ENCODE assay signal across 7 mouse cellular contexts in genomic region chr7:110727049-110727448, GRCm38 (mm10). TPM values are rescaled to one million over a fixed set of nuclear protein-coding genes. Genes with fewer than 3 reads are reported as not detected.
DNase-seq lines count a peak whose midpoint lies in the region; ATAC-seq and TF ChIP-seq lines count a peak whose summit lies in the region.

No protein-coding gene starts in this region.

- H3K27me3 ChIP-seq in forebrain, embryonic 12.5 days: peaks cover 4% of the 10 kb centered on the region; the same call in 1 of the 2 replicates

- H3K4me1 ChIP-seq in forebrain, embryonic 12.5 days: peaks cover 14% of the 10 kb centered on the region
- H3K4me1 ChIP-seq in lung, adult 2 months (ENCODE audit: control insufficient read depth, insufficient read depth, low read length): peaks cover 9% of the 10 kb centered on the region

- no peak for TF ChIP-seq POLR2A in lung, adult 2 months (IDR thresholded peaks at IDR 0.05; ENCODE audit: borderline replicate concordance, extremely low read depth, low read depth, low read length)

- no peaks in the 10 kb centered on the region for H3K9me3 ChIP-seq in forebrain, embryonic 12.5 days

- no peak overlapping the region for H3K27ac ChIP-seq in forebrain, embryonic 12.5 days

- 35% methylated on average over 2 of the region's 2 CpGs for WGBS in forebrain, embryonic 12.5 days
- WGBS in lung, adult 2 months: 41% methylated on average over 2 of the region's 2 CpGs

- peak; percentile 57 for DNase-seq in urinary bladder, postnatal 14 days (ENCODE audit: low spot score)
- no peak for DNase-seq in urinary bladder, postnatal 36 days (ENCODE audit: low spot score in 2 of 2)
- peak; percentile 47 for DNase-seq in c-Kit-positive CD71-negative TER-119-negative erythroid progenitor cells, embryonic 14.5 days (ENCODE audit: low read depth)
- DNase-seq in kidney, postnatal 10 days: peak; percentile 75
- DNase-seq in lung, adult 2 months: no peak

- H3K4me2 ChIP-seq in forebrain, embryonic 12.5 days: no peak overlapping the region

- H3K4me3 ChIP-seq in forebrain, embryonic 12.5 days (replicated peaks): no peak overlapping the region
- no peak overlapping the region for H3K4me3 ChIP-seq in lung, adult 2 months (replicated peaks; ENCODE audit: extremely low read depth, low read depth, low read length)

- H3K36me3 ChIP-seq in forebrain, embryonic 12.5 days (replicated peaks): no peaks in the 10 kb centered on the region

- ATAC-seq in forebrain, embryonic 12.5 days (ENCODE audit: low FRiP score): 0 out of 2 replicates have a peak, but pooled peaks have one; percentile 51
- ATAC-seq in neutrophil, adult 5-6 weeks (ENCODE audit: extremely low read depth, insufficient number of reproducible peaks, low FRiP score, poor library complexity, severe bottlenecking): peak; percentile 83

- H3K9ac ChIP-seq in forebrain, embryonic 12.5 days: no peak overlapping the region

- peak; percentile 20; the same call in 1 of the 2 replicates for TF ChIP-seq CTCF in lung, adult 2 months (IDR thresholded peaks at IDR 0.05; ENCODE audit: insufficient read depth, low read length)

RNA-seq across cellular contexts. Expression of gene Ampd3, which starts 41.0 kb away (rescaled TPM):
- 0.94 and 1.2 TPM in 2 replicates for polyA plus RNA-seq in forebrain, embryonic 12.5 days (2016; fragmentation: Nextera tagmentation; extraction: Ambion mirVana)
- 21.8 and 23.5 TPM in 2 replicates for polyA plus RNA-seq in lung, adult 2 months (2012; rRNA removed)
- 60.2 and 63.0 TPM in 2 replicates for total RNA-seq in neutrophil, adult 5-6 weeks (2017)

Comparison
In these comparisons a context has a peak if more than half of its experiments do, and no peak if none do; other contexts are left out.
1. DNase-seq: peak in urinary bladder, postnatal 14 days (single experiment), c-Kit-positive CD71-negative TER-119-negative erythroid progenitor cells, embryonic 14.5 days (single experiment) and kidney, postnatal 10 days (single experiment); none in urinary bladder, postnatal 36 days (0 of 2) and lung, adult 2 months (single experiment).
2. RNA of gene Ampd3, which starts 41.0 kb away (polyA plus RNA-seq): 21.8 to 23.5 TPM in lung, adult 2 months; 0.94 to 1.2 TPM in forebrain, embryonic 12.5 days; every median in the first group is over 10 times any median in the second.